Mouse (Mus musculus) ZHBTc4 (cell line): Measurements from ENCODE around the gene Zbed4.
"Not testable (repeated sequence)": the region's sequence is repeated elsewhere in the genome, so short reads cannot be mapped to it uniquely, and the experiment has no call there.

ENCODE experiments used
- DNase-seq: peaks from one replicate; pipeline ENCODE4 v3.0.0-alpha.2; 2011; ENCODE audit warnings: low read depth, low spot score

Gene Zbed4

DNA sequence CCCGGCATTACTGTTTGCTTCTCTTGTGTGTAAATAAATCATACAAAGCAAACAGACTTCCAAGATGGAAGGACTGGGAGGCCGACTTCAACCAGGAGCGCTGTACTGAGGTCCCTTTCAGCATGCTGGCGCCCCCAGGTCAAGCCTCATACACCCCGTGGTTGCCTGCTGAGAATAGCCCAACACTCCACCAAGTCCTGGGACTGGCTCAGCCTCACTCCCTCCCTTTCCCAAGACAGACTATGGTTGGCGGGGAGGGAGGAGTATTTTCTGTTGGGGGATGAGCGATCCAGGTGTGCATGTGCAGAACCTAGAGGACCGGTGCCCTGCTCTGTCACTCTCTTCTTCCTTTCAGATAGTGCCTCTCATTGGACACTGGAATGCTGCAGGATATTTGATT, 56.7 kb downstream of the Zbed4 start:
- DNase-seq = no peak

DNA sequence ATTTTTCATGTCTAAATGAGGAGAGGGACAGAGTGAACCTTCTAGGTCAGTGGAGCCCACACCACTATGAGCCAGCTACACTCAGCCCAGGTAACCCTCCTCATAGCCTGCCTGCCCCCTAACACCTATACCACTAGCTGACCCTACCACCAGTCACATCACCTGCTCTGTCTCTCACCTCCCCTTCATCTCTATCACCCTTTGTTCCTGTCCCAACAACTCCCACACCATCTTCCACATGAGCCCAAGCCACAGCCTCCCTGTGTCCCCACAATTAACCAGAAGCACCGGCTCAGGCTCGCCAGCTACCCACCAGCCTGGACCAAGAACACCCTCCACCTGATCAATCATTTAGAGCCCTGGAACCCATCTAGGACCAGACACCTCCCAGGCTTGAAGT, 58.9 kb downstream of the Zbed4 start:
- DNase-seq = no peak

DNA sequence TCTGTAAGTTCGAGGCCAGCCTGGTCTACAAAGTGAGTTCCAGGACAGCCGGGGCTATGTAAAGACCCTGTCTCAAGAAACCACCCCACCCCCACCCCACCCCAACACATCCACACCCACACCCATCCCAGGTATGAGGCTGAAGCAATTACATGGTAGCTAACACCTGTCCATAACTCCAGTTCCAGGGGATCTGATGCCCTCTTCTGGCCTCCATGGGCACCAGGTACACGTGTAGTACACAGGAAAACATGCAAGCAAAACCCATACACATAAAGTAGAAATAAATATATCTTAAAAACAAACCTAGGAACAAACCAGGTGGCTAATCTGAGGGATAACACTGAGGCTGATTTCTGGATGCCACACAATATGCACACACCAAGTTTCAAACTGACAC, 61.8 kb downstream of the Zbed4 start:
- no peak for DNase-seq

DNA sequence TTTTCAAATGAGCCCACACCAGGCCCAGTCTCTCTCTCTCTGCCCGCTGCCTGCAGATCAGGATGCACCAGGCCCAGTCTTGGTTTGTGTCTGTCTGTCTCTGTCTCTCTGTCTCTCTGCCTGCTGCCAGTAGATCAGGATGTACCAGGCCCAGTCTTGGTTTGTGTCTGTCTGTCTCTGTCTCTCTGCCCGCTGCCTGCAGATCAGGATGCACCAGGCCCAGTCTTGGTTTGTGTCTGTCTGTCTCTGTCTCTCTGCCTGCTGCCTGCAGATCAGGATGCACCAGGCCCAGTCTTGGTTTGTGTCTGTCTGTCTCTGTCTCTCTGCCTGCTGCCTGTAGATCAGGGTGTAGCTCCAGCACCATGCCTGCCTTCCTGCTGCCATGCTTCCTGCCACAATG, 62.4 kb downstream of the Zbed4 start:
- not testable (repeated sequence) for DNase-seq

DNA sequence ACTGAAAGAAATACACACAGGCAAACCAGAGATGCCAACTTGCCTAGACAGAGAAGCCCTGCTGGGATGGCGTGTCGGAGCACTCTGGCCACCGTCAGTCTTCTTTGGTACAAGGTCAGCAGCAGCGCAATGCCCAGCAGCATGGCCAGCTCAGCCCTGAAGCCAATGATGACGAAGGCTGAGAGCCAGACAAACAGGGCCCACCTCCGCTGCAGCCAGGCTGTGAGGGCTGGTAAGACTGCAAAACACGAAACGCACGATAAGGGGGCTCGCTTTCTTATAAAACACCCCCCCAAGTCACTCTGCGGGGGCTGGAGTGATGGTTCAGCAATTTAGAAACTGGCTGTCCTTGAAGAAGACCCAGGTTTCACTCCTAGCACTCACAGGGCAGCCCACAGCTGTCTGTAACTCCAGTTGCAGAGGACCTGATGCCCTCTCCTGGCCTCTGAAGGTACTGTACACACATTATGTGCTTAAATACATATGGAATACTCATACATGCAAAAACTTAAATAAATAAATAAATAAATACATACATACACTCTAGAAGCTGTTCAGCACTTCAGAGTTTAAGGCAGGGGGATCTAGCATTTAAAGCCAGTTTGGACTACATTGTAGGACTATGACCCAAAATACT, 63.1 kb downstream of the Zbed4 start:
- peak; percentile 67 for DNase-seq

DNA sequence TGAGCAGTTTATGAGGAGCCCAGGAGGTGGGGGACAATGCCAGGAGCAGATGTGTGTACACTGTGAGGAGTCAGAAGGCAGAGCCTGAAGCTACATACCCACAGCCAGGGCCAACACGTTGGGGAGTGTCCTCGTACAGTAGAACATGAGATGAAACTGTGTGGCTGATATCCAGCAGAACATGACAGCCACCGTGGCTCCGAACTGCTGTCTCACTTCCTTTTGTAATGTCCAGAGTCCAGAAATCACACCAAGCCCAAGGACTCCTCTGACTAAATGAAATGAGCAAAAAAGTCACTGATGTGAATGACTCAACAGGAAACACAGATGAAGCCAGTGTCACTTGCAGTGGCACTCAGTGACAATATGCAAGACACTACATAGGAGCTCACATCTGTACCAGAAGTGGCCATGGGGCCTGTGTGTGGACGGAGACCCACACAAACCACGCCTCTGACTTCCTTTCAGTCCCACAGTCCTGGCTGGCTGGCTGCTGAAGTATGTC, 63.8 kb downstream of the Zbed4 start:
- no peak for DNase-seq

DNA sequence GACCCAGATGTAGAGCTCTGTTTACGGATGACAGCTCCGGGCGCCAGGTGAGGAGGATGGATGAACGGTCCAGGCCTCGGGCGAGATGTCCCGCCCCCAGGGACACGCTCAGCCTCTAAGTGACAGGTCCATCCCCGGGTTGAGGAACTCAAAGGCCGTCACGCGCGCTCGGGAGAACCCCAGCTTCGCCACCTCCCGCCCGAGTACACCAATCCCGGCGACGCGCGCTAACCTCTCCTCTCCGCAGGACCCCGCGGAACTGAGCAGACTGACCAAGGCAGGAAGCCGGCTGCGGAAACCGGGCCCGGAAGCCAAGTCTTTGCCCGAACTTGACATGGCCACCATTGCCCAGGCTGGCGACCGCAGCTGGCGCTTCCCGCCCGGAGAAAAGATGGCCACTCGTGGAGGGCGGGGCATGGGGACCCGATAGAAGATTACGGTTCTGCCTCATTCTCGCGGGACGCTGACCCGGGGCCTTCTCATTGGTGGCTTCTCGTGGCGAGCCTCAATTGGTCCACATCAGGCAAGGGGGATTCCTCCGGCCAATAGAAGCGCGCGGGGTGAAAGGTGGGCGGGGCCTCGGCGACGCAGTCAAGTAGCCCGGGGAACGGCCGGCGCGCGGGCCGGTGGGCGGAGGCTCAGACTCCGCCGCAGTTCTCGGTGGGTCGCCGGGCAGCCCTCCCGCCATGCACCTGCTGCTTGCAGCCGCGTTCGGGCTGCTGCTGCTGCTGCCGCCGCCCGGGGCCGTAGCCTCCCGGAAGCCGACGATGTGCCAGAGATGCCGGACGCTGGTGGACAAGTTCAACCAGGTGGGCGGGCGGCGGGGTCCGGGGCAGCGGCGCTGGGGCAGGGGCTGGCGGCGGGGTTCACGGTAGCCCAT, 67.8 kb downstream of the Zbed4 start, which contains the start of the genes Alg12 and Creld2:
Gene Alg12, minus strand, starts transcription at position 293 of the 880 bp plus-strand sequence.
Gene Creld2, plus strand, starts transcription at position 621 of the 880 bp plus-strand sequence.
- DNase-seq = peak; percentile 100

DNA sequence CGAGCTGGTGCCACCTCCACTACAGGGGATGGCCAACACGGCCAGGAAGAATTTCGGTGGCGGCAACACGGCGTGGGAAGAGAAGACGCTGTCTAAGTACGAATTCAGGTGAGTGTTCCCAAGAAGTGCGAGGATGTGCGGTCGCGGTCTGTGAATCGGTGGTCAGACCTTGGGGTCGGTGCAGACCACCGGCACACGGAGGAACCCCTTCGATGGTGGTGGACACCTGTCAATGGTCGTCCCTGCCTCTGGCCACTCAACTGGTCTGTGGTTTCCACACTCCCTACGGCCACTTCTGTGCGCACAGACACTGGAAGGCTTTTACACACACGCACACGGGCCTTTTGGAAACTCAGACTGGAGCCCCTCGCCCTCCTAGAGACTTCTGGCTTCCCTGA, 68.4 kb downstream of the Zbed4 start:
- DNase-seq = no peak

DNA sequence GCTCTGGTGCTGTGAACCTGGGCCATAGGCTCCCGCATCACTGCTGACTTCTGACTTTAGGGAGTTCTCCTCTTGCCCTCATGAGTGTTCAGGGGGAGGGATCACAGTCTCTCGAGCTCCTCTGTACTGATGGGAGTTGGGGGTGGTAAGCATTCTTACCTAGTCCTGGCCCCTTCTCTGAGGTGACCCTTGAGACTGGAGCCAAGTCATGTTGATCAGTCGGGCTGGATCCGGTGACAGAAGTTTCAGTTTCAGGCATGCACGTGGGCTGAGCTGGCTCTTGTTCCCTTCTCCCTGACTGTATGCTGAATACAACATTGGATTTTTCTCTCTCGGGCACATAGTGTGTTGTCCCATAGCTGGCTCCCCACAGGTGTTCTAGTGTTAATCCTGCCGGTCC, 69.9 kb downstream of the Zbed4 start:
- DNase-seq = no peak

DNA sequence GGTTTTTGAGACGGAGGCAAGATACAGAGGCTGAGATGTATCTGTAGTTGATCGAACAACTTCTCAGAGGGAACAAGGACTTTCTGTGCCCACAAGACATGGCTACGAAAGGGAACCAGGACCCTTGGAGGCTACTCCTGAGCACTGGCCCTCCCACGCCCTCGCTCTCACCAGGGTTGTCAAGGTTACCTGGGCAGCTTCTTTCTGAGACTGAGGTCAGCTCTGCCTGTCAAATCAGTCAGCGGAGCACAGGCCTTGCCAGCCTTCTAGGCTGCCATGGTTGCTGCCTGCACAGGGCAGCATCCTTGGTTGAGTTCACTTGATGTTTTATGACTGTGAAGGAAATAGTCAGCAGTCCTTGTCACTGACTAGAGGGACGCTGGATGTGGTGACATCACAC, 71.1 kb downstream of the Zbed4 start:
- DNase-seq = no peak

DNA sequence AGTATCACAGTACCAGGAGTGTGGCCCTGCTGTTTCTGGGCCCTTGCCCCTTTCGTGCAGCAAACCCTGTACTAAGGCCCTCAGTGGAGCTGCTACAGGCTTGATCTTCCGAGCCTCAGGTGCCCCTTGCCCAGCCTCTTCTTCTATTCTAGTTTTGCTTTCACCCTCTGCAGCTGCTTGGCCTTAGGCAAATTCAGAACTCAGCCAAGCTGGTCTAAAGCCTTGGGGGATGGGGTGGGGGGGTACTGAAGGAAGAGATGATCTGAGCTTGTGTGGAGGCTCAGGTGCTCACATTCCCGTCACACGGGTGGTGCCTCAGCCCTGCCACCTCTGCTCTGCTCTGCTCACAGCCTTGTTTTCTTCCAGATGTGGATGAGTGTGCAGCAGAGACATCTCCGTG, 71.9 kb downstream of the Zbed4 start:
- no peak for DNase-seq

DNA sequence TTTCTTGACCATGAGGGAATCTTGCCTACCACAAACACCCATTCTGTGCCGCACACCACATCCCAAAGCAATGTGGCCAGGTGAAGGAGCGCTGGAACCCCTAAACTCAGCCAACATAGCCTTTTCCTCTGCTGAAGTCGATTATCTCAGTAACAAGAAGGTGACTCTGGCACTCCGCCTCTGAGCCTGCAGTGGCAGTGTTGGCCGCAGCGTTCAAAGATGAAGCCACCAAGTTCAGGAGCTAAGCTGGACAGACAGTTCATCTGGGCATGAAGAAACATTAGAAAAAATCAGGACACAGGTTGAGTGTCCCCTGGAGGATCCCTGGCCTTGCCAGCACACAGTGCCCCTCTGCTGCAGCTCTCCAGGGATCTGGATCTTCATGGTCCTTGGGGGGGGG, 76.0 kb downstream of the Zbed4 start:
- DNase-seq = peak; percentile 55

DNA sequence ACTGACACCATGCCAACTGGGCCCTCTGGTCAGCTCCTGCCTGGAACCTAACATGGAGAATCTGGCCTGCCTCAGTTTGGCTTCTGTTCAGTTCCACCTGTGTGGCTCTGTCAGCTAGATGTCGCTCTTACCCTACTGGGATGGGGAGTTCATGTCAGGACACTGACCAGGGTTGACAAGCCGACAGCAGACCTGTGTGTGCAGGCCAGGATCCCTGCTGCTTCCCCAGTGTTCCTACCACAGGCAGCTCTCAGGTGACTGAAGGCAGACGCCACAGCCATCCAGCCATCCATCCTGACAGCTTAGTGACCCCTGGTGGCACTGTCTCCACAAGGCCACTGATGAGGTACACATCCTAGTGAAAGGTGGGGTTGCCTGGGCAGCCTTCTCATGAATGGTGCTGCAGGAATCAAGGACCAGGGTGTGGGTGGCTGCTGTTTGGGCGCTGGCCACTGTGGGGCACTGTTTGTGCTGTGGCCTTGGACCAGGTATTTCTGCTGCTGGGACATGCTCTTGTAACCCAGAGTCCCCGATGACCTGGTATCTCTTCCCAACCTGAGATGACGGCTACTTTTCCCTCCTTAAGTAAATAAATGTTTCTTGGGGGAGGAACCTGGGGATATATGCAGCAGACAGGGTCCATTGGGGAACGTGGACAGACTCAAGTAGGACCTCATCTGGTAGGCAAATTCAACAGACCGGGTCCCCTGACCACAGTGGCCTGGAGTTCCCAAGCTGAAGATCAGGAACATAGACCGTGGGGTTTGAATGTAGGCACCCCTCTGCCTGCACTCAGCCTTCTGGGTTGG, 76.7 kb downstream of the Zbed4 start:
- DNase-seq = peak; percentile 92

DNA sequence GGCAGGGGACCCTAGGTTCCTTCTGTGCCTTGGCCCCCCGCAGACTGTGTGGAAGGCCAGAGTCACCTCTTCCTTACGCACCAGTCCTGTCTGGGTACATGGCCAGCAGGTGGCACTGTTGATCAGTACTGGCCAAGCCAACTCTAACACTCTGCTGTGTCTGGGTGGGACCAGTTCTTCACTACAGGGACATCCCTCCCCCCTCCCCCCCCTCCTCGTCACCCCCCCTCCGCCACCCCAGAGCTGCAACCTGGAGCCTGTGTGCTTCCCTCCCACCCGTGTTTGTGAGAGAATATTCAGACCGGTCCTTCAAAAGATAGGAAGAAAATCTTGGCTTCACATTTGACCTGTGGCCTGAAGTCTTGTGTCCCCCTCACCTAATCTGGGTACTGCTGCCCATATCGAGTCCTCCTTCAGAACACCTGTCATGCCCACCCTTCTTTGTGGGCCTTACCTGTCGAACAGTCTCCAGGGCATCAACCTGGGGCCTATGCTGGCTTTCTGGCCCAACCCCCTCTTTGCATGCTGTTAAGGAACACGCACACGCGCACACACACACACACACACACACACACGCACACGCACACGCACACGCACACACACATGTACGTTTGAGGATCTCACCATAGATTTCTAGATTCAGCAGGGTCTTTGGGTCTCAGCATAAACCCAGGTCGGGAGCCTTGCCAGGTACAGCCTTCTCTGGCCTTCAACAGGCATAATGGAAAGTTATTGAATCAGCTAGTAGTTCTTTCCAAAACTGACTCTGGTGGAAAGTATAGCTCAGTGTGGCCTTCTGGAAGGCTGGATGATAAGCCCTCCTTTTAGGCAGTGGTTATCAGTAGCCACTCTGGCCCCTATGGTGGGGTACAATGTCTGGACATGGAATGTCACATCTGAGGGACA, 77.6 kb downstream of the Zbed4 start:
- DNase-seq = peak; percentile 87

DNA sequence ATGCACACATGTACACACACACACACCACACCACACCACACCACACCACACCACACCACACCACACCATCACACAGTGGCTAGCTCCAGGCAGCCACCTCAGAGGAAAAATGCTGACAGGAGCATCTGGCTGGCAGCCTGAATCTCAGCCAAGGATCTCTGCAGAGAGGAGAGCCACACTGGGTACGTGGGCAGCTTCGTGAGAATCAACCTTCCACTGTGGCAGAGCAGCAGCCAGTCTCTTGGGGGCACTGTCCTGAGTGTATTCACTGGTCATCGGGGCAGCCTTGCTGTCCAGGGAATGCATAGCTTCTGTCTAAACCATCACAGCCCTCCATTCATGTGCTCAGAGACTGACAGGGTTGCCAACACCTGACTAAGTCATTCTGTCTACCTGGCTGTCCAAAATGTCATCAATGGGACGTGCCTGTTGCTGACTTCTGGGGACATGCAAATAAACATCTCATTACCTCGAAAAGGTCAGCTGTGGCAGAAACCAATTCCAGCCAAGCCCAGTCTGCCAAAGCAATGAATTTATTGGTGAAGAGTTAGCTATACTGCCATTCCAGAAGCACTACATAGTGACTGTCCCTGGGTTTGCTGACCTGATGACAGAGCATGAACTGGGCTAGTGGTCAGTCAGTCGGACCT, 78.5 kb downstream of the Zbed4 start:
- no peak for DNase-seq

DNA sequence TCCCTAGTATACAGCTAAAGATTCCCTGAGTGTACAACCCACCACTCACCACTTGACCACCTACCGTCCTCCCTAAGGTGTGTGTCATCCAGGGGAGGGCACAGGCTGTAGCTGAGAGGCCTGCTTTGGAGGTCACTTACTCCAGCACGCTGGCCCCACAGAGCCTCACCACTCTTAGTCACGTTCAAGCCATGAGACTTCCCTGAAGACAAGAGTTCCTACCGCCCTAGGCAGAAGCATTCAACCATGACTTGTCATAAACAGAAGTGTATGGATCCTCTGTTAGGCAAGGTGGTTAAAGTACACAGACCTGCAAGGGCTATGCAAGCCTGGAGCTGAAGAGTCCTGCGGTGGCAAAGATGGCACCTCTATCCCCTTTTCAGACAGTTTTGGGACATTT, 79.2 kb downstream of the Zbed4 start:
- DNase-seq = no peak

DNA sequence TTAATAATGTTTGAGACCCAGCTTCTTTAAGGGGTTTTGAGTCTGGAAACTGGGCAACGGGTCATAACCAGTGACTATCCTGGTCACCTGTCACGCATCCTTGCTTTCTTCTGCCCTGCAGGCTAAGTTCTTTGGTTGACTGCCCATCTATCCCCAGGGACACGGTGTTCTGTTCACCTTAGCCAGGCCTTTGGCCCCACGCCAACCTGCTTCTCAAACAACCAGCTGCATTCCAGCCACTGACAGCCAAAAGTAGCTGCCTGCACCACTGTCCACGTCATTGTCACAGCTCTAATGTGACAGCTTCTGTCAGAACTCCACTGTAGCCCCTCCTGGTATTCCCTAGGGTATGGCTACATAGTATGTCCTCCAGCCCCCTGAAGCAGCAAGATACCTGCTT, 80.0 kb downstream of the Zbed4 start:
- DNase-seq = no peak

DNA sequence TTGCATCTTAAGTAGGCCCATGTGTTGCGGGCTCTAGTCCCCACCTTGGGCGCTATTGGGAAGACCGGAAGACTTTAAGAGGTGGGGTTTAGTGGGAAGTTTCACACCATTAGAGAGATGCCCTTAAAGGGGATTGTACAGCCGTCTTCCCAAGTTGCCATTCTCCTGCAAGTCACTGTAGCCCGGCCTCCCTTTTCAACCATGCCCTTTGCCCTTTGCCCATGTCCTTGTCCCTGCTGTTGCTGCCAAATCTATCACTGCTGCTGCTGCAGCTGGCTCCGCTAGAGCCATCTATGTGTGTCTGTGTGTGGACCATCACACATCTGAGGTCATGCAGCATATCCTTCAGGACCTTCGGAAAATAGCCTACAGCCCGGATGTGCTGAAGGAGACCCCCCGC, 81.1 kb downstream of the Zbed4 start:
- no peak for DNase-seq
